Mouse (Mus musculus) midbrain, postnatal 0 days (tissue): ENCODE data around the gene Asnsd1. TPM values are rescaled to one million over a fixed set of nuclear protein-coding genes. Genes with fewer than 3 reads are reported as not detected.
"Not testable (repeated sequence)": the region's sequence is repeated elsewhere in the genome, so short reads cannot be mapped to it uniquely, and the experiment has no call there.

Experiments used
- ATAC-seq: fragments of 200-750 bp; cut with Nextera tagmentation; 2 replicates; pipeline ENCODE4 v1.8.0; 2017; ENCODE audit warnings: moderate number of reproducible peaks, mild to moderate bottlenecking, moderate TSS enrichment, moderate library complexity; ENCODE audit not compliant: low FRiP score
- DNase-seq: peaks from one replicate; pipeline ENCODE4 v3.0.0-alpha.2; 2015; ENCODE audit warnings: low spot score
- H3K27ac ChIP-seq: fragments of 300-500 bp; sonication (generic); 2 replicates; pipeline ENCODE4 v1.5.1; 2014; ENCODE audit warnings: low read depth, mild to moderate bottlenecking, low read length, mixed read lengths
- H3K27me3 ChIP-seq: fragments of 300-500 bp; sonication (generic); 2 replicates; pipeline ENCODE4 v1.6.1; 2014; ENCODE audit warnings: low read length, control low read depth, mixed read lengths; ENCODE audit not compliant: insufficient read depth
- H3K36me3 ChIP-seq: fragments of 300-500 bp; sonication (generic); 2 replicates; pipeline ENCODE4 v1.6.1; 2014; ENCODE audit warnings: low read length, control low read depth, mixed read lengths; ENCODE audit not compliant: insufficient read depth
- H3K4me1 ChIP-seq: fragments of 300-500 bp; sonication (generic); 2 replicates; pipeline ENCODE4 v1.6.1; 2014; ENCODE audit warnings: mild to moderate bottlenecking, control low read depth, antibody characterized with exemption, low read length, mixed read lengths; ENCODE audit not compliant: insufficient read depth
- H3K4me2 ChIP-seq: fragments of 300-500 bp; sonication (generic); 2 replicates; pipeline ENCODE4 v1.6.1; 2014; ENCODE audit warnings: low read depth, mild to moderate bottlenecking, low read length, mixed read lengths; ENCODE audit not compliant: poor library complexity, severe bottlenecking
- H3K4me3 ChIP-seq: fragments of 300-500 bp; sonication (generic); 2 replicates; pipeline ENCODE4 v1.5.1; 2014; ENCODE audit warnings: low read depth, mild to moderate bottlenecking, low read length, moderate library complexity
- H3K9ac ChIP-seq: fragments of 300-500 bp; sonication (generic); replicated peaks from 2 replicates; pipeline ENCODE4 v1.6.1; 2014; ENCODE audit warnings: mild to moderate bottlenecking, low read length, moderate library complexity, mixed read lengths; ENCODE audit not compliant: poor library complexity, severe bottlenecking
- H3K9me3 ChIP-seq: fragments of 300-500 bp; sonication (generic); 2 replicates; pipeline ENCODE4 v1.6.1; 2016; ENCODE audit warnings: low read length, control low read depth
- CTCF ChIP-seq: IDR thresholded peaks from 2 replicates; pipeline ENCODE4 v1.5.1; 2016; ENCODE audit warnings: antibody characterized with exemption, mild to moderate bottlenecking
- WGBS: fragments of 180-500 bp; shearing (Covaris S2); extraction: QIAGEN DNeasy Blood & Tissue Kit; methylation state at CpG from one replicate; pipeline ENCODE4 v1.1.7; 2014; 5-methylcytosine and 5-hydroxymethylcytosine counted together
- polyA plus RNA-seq: library from polyadenylated mRNA; unstranded; fragments of >200 nt; fragmentation: Nextera tagmentation; extraction: Ambion mirVana; gene quantifications from 2 replicates; pipeline ENCODE4 v1.2.1, GENCODE M21; 2015
- total RNA-seq: library from RNA; depleted of rRNA; stranded (reverse); fragments of >200 nt; gene quantifications from 2 replicates; pipeline ENCODE4 v1.2.3, GENCODE M21; 2014; rRNA removed

The Asnsd1 gene
- total RNA-seq (28.3 and 41.7 TPM in 2 replicates), polyA plus RNA-seq (52.1 and 55.1 TPM in 2 replicates)

GRCm38 (mm10) chr1:53352327-53353261 lies at the start of gene Asnsd1, which contains the start of the genes Asdurf and Gm28551:
Gene Asnsd1 (minus strand): TSS chr1:53352752.
Gene Asdurf (minus strand): TSS chr1:53352619.
Gene Gm28551 (minus strand): TSS chr1:53352667.
- peak within 1 kb of the TSS; percentile 91 for H3K27ac ChIP-seq
- peak; percentile 100 for ATAC-seq

GRCm38 (mm10) chr1:53393936-53394760 lies 41.6 kb upstream of the Asnsd1 start:
- H3K4me1 ChIP-seq, H3K36me3 ChIP-seq, ATAC-seq, H3K4me3 ChIP-seq, H3K27me3 ChIP-seq, H3K9ac ChIP-seq, H3K27ac ChIP-seq, H3K9me3 ChIP-seq: not testable (repeated sequence)
- WGBS: 28% methylated on average over 21 of the region's 21 CpGs
- H3K4me2 ChIP-seq: peak overlapping the region; percentile 36; the same call in 1 of the 2 replicates
- peak; percentile 1 for DNase-seq

More at GRCm38 (mm10) chr1:53352327-53353261, at the start of gene Asnsd1, which contains the start of the genes Asdurf and Gm28551:
- H3K27me3 ChIP-seq: no peaks in the 10 kb centered on the region
- peak; percentile 77 for TF ChIP-seq CTCF
- H3K9me3 ChIP-seq: no peaks in the 10 kb centered on the region
- peak within 1 kb of the TSS; percentile 90 for H3K4me3 ChIP-seq
- peak within 1 kb of the TSS; percentile 56 for H3K4me2 ChIP-seq
- H3K4me1 ChIP-seq: no peaks in the 10 kb centered on the region
- WGBS: under 1% methylated on average over 33 of the region's 44 CpGs
- H3K36me3 ChIP-seq: peaks cover 10% of the 10 kb centered on the region
- peak within 1 kb of the TSS; percentile 93 for H3K9ac ChIP-seq
- peak; percentile 98 for DNase-seq

- Histone ChIP-seq H3K4me1 (no peaks in the 10 kb centered on the region), H3K27me3 (no peaks in the 10 kb centered on the region), H3K4me2 (no peak overlapping the region), H3K9ac (no peak overlapping the region), H3K27ac (no peak overlapping the region), H3K9me3 (no peaks in the 10 kb centered on the region), H3K36me3 (no peaks in the 10 kb centered on the region), H3K4me3 (no peak overlapping the region)
- DNase-seq (no peak), ATAC-seq (no peak)
- 88% methylated on average over 10 of the region's 14 CpGs for WGBS
- no peak for TF ChIP-seq CTCF
Measured at GRCm38 (mm10) chr1:53388762-53389161, 36.2 kb upstream of the Asnsd1 start.

- Histone ChIP-seq H3K4me1 (no peaks in the 10 kb centered on the region), H3K9me3 (no peaks in the 10 kb centered on the region), H3K27ac (no peak overlapping the region), H3K4me2 (no peak overlapping the region), H3K4me3 (no peak overlapping the region), H3K27me3 (no peaks in the 10 kb centered on the region), H3K9ac (no peak overlapping the region), H3K36me3 (no peaks in the 10 kb centered on the region)
- DNase-seq: no peak
- no peak for TF ChIP-seq CTCF
- no peak for ATAC-seq
- WGBS: 72% methylated on average over 6 of the region's 6 CpGs
Measured at GRCm38 (mm10) chr1:53384085-53384688, 31.6 kb upstream of the Asnsd1 start.

GRCm38 (mm10) chr1:53377731-53378130 lies 25.2 kb upstream of the Asnsd1 start:
- Histone ChIP-seq H3K9me3 (no peaks in the 10 kb centered on the region), H3K4me1 (no peaks in the 10 kb centered on the region), H3K27ac (no peak overlapping the region), H3K4me2 (no peak overlapping the region), H3K36me3 (no peaks in the 10 kb centered on the region), H3K27me3 (no peaks in the 10 kb centered on the region), H3K9ac (no peak overlapping the region), H3K4me3 (no peak overlapping the region)
- no peak for ATAC-seq
- no peak for TF ChIP-seq CTCF
- 61% methylated on average over 3 of the region's 3 CpGs for WGBS
- DNase-seq: no peak

GRCm38 (mm10) chr1:53375965-53376364 lies 23.4 kb upstream of the Asnsd1 start:
- WGBS: 76% methylated on average over 2 of the region's 2 CpGs
- H3K4me2 ChIP-seq, H3K27me3 ChIP-seq, H3K4me3 ChIP-seq, H3K27ac ChIP-seq, H3K4me1 ChIP-seq, ATAC-seq, DNase-seq, H3K36me3 ChIP-seq, H3K9me3 ChIP-seq, H3K9ac ChIP-seq: not testable (repeated sequence)
